Mouse (Mus musculus) CH12.LX (cell line): ENCODE data around the gene 4921511C20Rik. TPM values are rescaled to one million over a fixed set of nuclear protein-coding genes. Genes with fewer than 3 reads are reported as not detected.

Experiments
- DNase-seq: peaks from one replicate; pipeline ENCODE4 v3.0.0-alpha.2; 2013; ENCODE audit errors: extremely low read depth
- H3K27ac ChIP-seq: 2 replicates; pipeline ENCODE4 v1.5.1; 2012; ENCODE audit warnings: low read depth, mild to moderate bottlenecking, control low read depth, moderate library complexity; ENCODE audit not compliant: insufficient read depth
- H3K27me3 ChIP-seq: replicated peaks from 2 replicates; pipeline ENCODE3; 2012; ENCODE audit warnings: inconsistent platforms
- H3K36me3 ChIP-seq, 2 experiments: replicated peaks in 1 of 2; 2 replicates each; pipeline versions ENCODE3 to v1.6.1; 2012; ENCODE audit warnings: inconsistent platforms in 1 of 2, low read length in 1 of 2, mild to moderate bottlenecking in 1 of 2, mixed read lengths in 1 of 2, moderate library complexity in 1 of 2; ENCODE audit not compliant: control insufficient read depth in 1 of 2, insufficient read depth in 1 of 2
- H3K4me1 ChIP-seq, 2 experiments: 2 replicates each; pipeline ENCODE4 v1.6.1; 2012; ENCODE audit warnings: inconsistent platforms in 1 of 2, moderate library complexity in 1 of 2; ENCODE audit not compliant: insufficient read depth in 2 of 2, control insufficient read depth in 1 of 2
- H3K4me2 ChIP-seq: 2 replicates; pipeline ENCODE4 v1.6.1; 2012; ENCODE audit warnings: low read depth, mild to moderate bottlenecking, control low read depth; ENCODE audit not compliant: poor library complexity, insufficient read depth, severe bottlenecking
- H3K4me3 ChIP-seq, 3 experiments: fragments of 150-350 bp in 1 of 3; sonication (generic) in 1 of 3; replicated peaks in 1 of 3; 2 replicates each; pipeline versions ENCODE3 to v1.5.1; 2011 to 2012; ENCODE audit warnings: low read depth in 2 of 3, low read length in 2 of 3, mild to moderate bottlenecking in 2 of 3, moderate library complexity in 2 of 3, control low read depth in 1 of 3, improper control_type of control experiment in 1 of 3, inconsistent platforms in 1 of 3, mixed read lengths in 1 of 3; ENCODE audit not compliant: poor library complexity in 1 of 3
- H3K79me2 ChIP-seq: replicated peaks from 2 replicates; pipeline ENCODE4 v1.6.1; 2012; ENCODE audit warnings: mild to moderate bottlenecking, moderate library complexity; ENCODE audit not compliant: control insufficient read depth, poor library complexity, insufficient read depth, severe bottlenecking; ENCODE audit errors: extremely low read depth
- H3K9ac ChIP-seq: 2 replicates; pipeline ENCODE4 v1.6.1; 2012; ENCODE audit warnings: low read depth, mild to moderate bottlenecking, control low read depth, moderate library complexity; ENCODE audit not compliant: insufficient read depth
- H3K9me3 ChIP-seq: replicated peaks from 2 replicates; pipeline ENCODE3; 2012; ENCODE audit warnings: low read length, inconsistent platforms, mixed read lengths
- EP300 ChIP-seq: IDR thresholded peaks from 2 replicates; pipeline ENCODE4 v1.6.1; 2011; ENCODE audit warnings: low read length, improper control_type of control experiment
- ETS1 ChIP-seq: conservative IDR thresholded peaks from 2 replicates; pipeline ENCODE4 v1.6.1; 2012; ENCODE audit warnings: low read depth, mild to moderate bottlenecking, inconsistent platforms, low read length, improper control_type of control experiment, moderate library complexity
- MEF2A ChIP-seq: IDR thresholded peaks from 2 replicates; pipeline ENCODE4 v1.6.1; 2014; ENCODE audit warnings: low read depth, mild to moderate bottlenecking, inconsistent platforms, low read length, improper control_type of control experiment, borderline replicate concordance
- MYC ChIP-seq: IDR thresholded peaks from 2 replicates; pipeline ENCODE4 v1.6.1; 2011; ENCODE audit warnings: low read depth, mild to moderate bottlenecking, improper control_type of control experiment, low read length
- NRF1 ChIP-seq: IDR thresholded peaks from 2 replicates; pipeline ENCODE4 v1.6.1; 2014; ENCODE audit warnings: low read depth, mild to moderate bottlenecking, inconsistent platforms, low read length, improper control_type of control experiment, moderate library complexity
- PAX5 ChIP-seq: IDR thresholded peaks from 2 replicates; pipeline ENCODE4 v1.6.1; 2012; ENCODE audit warnings: low read length, inconsistent platforms, mixed read lengths
- POLR2A ChIP-seq: IDR thresholded peaks from 2 replicates; pipeline ENCODE4 v1.6.1; 2011; ENCODE audit warnings: low read depth, mild to moderate bottlenecking, improper control_type of control experiment, low read length
- RAD21 ChIP-seq: IDR thresholded peaks from 2 replicates; pipeline ENCODE4 v1.6.1; 2011; ENCODE audit warnings: low read depth, mild to moderate bottlenecking, low read length, improper control_type of control experiment, moderate library complexity
- SMC3 ChIP-seq: IDR thresholded peaks from 2 replicates; pipeline ENCODE4 v1.6.1; 2011; ENCODE audit warnings: low read depth, low read length, improper control_type of control experiment
- TBP ChIP-seq: conservative IDR thresholded peaks from 2 replicates; pipeline ENCODE4 v1.6.1; 2011; ENCODE audit warnings: low read depth, low read length, improper control_type of control experiment
- ZKSCAN1 ChIP-seq: IDR thresholded peaks from 2 replicates; pipeline ENCODE4 v1.6.1; 2012; ENCODE audit warnings: low read depth, inconsistent platforms, low read length, improper control_type of control experiment, borderline replicate concordance
- ZMIZ1 ChIP-seq: IDR thresholded peaks from 2 replicates; pipeline ENCODE4 v1.6.1; 2012; ENCODE audit warnings: low read depth, mild to moderate bottlenecking, inconsistent platforms, low read length, improper control_type of control experiment
- ZNF384 ChIP-seq: IDR thresholded peaks from 2 replicates; pipeline ENCODE4 v1.6.1; 2012; ENCODE audit warnings: low read depth, low read length, improper control_type of control experiment, inconsistent platforms
- dilution Hi-C: fragments of 300-500 bp; cut with MboI; formaldehyde crosslinking; loops from 2 replicates; pipeline ENCODE4 v1.14.3; 2020; ENCODE audit warnings: low sequenced_read_pairs; ENCODE audit not compliant: extremely low pct_unique_long_range_greater_than_20kb, extremely low pct_ligation_motif_present
- in situ Hi-C: fragments of 300-500 bp; cut with MboI; formaldehyde crosslinking; loops from 3 replicates; pipeline ENCODE4 v1.14.3; 2019; ENCODE audit warnings: low sequenced_read_pairs, low pct_ligation_motif_present, low pct_unique_long_range_greater_than_20kb, mixed read lengths
- polyA plus RNA-seq: library from polyadenylated mRNA; unstranded; fragments of >175 nt; gene quantifications from 2 replicates; pipeline ENCODE4 v1.2.1, GENCODE M21; 2012; ENCODE audit warnings: low read depth; ENCODE audit not compliant: insufficient read length
- total RNA-seq, 2 experiments: library from RNA; depleted of rRNA; stranded (reverse); fragments of 300-350 nt in 1 of 2; fragments of >200 nt in 1 of 2; gene quantifications; 2 replicates each; pipeline ENCODE4 v1.2.3; 2012 to 2014

4921511C20Rik gene
- total RNA-seq (2012; rRNA removed) (not detected in 2 replicates), total RNA-seq (2014; rRNA removed) (not detected in 2 replicates), polyA plus RNA-seq (not detected in 2 replicates)

DNA sequence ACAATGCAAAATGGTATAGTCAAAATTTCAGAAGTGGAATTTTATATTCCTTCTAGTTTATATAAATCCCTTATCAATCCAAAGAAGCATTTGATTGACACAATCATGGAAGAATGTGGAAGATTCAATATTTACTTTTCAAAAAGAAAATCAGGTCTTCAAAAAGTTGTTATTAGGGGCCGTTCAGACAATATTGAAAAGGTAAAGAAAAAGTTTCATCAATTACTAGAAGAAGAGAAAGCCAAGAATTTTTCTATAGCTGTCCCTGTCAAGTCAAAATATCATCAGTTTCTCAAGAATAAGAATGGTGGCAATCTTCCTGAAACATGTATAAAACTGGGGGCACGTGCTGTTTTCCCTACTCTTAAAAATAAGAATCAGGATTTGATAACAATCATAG, at the start of gene 4921511C20Rik:
Gene 4921511C20Rik, plus strand, starts transcription at position 301 of the 400 bp plus-strand sequence.
- dilution Hi-C loops = no loop called here
- Histone ChIP-seq H3K79me2 (no peaks in the 10 kb centered on the region), H3K27ac (no peak within 1 kb of the TSS), H3K36me3 (no peaks in the 10 kb centered on the region), H3K9me3 (no peaks in the 10 kb centered on the region), H3K9ac (no peak within 1 kb of the TSS), H3K27me3 (no peaks in the 10 kb centered on the region), H3K4me1 (no peaks in the 10 kb centered on the region), H3K4me3 (no peak within 1 kb of the TSS), H3K4me2 (no peak within 1 kb of the TSS)
- in situ Hi-C loops = no loop called here
- TF ChIP-seq ZNF384 = no peak
- no peak for TF ChIP-seq MYC
- no peak for TF ChIP-seq PAX5
- TF ChIP-seq SMC3 = no peak
- no peak for TF ChIP-seq ZKSCAN1
- no peak for TF ChIP-seq NRF1
- TF ChIP-seq ZMIZ1 = no peak
- TF ChIP-seq TBP = no peak
- no peak for TF ChIP-seq ETS1
- TF ChIP-seq RAD21 = no peak
- no peak for TF ChIP-seq MEF2A
- TF ChIP-seq POLR2A = no peak
- TF ChIP-seq EP300 = no peak
- TF ChIP-seq, all 38 proteins: peak for 0
- no peak for DNase-seq
